Mouse (Mus musculus) lung, adult 2 months (tissue): ENCODE measurements at regions not wholly inside any gene's neighbourhood (a gene's known extent, or its start where the extent isn't known, plus 50 kb on each side); places are given as distances from the start of the nearest gene placed in this dataset.

Source experiments
- CTCF ChIP-seq: fragments of 200-500 bp; IDR thresholded peaks from 2 replicates; pipeline ENCODE4 v1.5.1; 2011; ENCODE audit warnings: mild to moderate bottlenecking, low read length, control low read depth; ENCODE audit not compliant: insufficient read depth
- POLR2A ChIP-seq: fragments of 200-500 bp; IDR thresholded peaks from 2 replicates; pipeline ENCODE4 v1.6.1; 2011; ENCODE audit warnings: low read depth, mild to moderate bottlenecking, control low read depth, low read length, borderline replicate concordance; ENCODE audit errors: extremely low read depth

DNA sequence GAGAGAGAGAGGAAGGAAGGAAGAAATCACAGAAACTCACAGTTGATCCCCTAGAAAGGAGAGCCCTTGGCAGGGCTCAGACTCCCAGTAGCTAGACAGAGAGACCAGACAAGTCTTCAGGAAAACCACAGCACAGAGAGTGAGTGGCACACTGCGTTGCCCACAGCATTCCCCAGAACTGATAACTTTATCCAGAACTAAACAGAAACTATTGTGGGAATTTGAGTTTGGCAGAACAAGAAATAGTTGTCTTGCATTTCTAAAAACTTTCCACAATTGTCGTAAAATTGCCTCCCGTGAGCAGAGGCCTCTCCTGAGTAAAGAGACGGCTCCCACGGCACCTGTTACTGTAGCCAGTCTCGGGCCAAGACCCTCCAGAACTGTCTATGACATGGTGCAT, 178.1 kb downstream of the Setd4 start:
- TF ChIP-seq CTCF: no peak
- no peak for TF ChIP-seq POLR2A
